Mouse (Mus musculus) cerebellum, adult 9-11 months (tissue): ENCODE measurements around the gene Ptpn21.

Experiments
- DNase-seq: peaks from one replicate; pipeline ENCODE4 v3.0.0; 2022

The Ptpn21 gene

DNA sequence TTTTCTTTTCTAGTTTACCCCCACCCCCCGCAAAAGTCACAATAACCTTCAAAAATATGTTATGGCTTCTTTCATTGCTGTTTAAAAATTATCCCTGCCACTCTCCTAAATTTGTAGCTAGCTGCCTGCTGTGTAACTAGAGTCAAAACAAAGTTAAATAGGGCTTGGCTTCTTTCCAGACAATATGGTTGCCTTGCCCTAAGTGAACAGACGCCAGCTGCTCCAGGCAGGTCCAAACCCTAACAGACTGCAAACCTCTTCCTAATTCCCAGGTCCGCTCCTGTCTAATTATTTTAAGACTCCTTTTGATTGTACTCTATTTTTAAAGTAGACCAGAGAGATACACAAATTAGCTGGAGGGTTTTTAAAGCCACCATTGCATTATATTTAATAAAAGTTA is 16.6 kb downstream of the Ptpn21 start:
- peak; percentile 74 for DNase-seq

DNA sequence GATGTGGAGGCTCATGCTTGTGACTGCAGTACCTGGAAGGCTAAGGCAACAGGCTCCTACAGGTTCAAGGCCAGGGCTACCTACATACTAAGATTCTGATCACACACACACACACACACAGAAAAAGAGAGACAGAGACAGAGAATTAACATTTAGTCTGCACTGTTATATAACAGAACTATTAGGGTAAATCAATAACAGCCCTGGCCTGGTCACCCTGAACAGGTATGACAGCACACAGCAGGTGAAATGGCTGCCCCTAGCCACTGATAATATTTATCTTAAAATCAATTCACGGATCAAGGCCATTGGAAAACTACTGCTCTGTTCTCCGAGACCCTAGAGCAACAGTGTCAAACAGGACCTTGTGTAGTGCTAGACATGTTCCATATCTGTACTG is 21.1 kb downstream of the Ptpn21 start:
- DNase-seq: no peak

DNA sequence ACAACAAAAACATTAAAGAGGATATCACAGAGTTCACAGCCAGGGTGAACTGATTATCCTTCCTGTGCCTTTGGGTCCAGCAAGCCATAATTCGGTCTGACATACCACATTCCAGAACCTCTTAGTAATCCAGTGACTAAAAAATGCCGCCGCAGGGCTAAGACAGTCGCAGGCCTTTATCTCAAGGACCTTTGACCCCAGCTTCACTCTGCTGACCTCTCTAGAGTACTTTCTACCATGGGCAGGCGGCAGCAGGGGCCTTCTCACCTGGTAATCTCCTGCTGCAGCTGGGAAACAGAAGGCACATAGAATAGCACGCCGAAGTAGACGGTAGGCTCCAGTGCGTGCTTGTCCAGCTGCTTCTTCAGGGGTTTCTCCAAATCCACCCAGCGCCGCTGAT is 22.4 kb downstream of the Ptpn21 start:
- DNase-seq: no peak

DNA sequence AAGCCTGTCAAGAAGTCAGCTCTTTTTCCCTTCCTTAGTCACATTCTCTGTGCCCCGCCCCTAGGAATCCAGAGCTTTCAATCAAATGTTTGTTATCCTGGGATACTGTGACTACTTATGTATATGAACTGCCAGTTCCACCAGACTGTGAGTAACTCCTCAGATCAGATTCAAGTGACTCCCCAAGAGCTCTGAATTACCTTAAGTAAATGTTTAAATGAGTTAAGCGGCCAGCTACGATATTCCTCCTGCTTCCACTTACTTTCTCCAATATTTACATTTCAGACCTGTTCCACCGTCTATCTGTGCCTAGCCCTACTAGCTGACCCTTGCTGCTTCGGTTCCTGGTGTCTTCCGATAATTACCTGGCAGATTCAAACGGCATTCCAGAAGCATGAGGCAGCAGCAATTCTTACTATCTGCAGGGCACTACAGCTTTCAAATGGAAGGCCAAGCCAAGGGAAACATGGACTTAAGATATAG is 23.5 kb downstream of the Ptpn21 start:
- no peak for DNase-seq

DNA sequence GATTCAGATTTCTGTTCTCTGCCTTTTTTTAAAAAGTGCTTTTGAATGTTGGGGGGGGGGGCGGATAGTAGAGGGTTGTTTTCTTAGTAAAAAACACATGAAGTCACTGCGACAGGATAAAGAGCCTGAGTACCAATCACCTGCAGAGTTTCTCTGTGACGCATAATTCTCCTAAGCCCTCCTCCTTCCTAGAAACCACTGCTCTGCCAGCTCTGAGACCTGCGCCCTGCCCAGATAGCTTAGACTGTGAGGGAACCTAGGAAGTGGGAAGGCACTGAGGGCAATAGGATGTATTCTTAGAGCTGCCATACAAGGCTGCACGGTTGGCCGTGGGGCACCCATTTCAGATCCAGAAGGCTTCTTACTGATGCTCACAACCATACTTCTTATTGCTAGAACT is 24.4 kb downstream of the Ptpn21 start:
- no peak for DNase-seq

DNA sequence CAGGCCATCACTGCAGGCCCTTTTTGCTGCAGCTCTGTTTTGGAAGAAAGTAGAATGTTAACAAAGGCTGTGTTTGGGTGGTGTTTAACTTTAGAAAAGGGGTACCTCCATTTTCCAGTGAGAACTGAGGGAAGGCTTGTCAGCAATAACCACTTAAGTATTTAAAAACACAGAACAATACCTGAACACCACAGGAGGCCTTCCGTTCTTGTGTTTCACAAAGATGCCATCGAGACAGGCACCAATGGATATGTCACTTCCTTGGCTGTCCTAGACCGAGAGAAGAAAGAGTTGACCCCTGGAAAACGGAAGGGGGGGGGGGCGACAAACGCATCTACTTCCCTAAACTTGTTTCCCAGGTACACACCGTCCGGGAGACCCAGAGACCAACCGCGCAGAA is 33.2 kb downstream of the Ptpn21 start:
- DNase-seq: no peak

DNA sequence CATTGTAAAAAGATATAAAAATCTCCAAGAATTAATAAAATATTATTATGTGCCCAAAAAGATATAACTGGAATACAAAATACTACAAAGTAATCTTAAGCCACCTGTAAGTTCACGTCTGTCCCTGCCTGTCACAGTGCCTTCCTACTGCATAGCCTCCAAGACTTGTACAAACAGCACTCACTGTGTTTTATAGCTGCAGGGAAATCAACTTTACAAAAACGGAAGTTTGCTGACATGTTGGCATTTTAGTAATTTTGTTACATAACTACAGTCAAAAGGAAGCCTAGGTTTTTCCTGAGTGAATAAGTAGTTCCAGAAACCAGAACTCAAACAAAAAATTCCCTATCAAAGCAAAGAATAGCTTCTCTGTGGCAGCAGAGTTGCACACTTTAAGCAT is 33.7 kb downstream of the Ptpn21 start:
- no peak for DNase-seq

DNA sequence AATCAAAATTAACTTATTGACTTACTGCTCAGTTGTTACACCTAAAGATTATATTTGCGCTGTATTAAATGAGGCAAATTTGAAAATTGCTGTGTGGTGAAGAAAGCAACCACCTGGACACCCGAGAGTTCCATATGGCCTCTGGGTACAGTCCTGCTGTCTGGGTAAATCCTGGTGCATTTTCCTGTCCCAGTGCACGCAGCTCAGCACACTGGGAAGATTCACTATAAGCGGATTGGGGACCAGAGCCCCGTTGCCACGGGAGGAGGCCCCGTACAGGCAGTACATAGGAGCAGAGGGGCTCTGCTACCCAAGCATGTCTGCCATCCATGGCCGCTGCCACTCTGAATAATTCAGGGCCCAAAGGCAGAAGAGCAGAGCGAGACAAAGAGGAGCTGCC is 35.6 kb downstream of the Ptpn21 start:
- DNase-seq: peak; percentile 78

DNA sequence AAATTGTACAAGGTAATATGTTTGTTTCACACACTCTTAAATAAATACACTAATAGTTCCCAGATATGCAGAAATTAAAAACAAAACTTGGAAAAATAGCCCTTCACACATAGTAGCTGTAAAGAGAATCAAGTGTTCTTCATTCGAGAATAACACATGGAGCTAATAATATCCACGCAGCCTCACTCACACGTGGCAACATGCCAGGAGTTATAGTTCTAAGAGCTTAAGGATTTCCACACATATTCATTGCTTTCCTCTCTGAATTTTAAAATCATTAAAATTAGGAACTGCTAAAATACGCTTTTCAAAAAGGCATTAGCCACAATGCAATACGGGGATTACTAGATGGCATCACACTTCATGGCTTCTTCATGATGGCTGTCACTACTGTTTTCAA is 40.0 kb downstream of the Ptpn21 start:
- DNase-seq: no peak

DNA sequence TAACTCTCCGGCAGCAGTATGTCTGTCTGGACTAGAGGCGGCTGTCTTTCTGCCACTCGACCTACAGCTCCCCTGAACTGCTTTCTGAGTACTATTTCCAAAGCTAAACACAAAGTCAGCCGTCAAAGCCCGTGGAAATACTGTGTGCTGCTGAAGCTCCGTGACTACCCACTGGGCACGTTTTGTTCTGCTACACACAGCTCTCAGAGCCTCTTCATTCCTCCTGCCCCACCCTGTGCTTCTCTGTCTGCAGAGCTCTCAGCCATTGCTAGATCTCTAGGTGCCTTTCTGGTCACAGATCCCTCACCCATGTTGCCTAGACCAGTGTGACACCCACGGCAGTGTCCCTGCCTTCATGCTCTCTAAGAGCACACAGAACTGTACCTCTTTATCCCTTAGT is 47.0 kb downstream of the Ptpn21 start:
- no peak for DNase-seq

DNA sequence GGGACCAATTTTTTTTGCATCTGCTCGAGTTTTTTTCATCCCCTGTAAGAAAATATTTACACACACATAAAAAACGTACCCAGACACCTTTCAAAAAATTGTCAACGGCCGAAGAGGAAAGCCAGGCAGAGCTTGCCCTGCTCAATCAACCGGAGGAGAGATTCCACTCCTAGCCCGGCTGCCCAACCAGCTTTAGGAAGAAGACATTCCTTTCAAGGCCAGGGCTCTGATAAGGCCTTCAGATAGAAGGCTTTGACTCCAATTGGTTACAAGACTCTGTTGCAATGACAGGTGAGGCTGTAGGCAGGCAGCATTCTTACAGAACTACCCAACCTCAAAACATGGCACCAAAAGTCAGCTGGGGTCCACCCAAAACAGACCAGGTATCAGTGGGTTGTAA is 53.6 kb downstream of the Ptpn21 start:
- no peak for DNase-seq

DNA sequence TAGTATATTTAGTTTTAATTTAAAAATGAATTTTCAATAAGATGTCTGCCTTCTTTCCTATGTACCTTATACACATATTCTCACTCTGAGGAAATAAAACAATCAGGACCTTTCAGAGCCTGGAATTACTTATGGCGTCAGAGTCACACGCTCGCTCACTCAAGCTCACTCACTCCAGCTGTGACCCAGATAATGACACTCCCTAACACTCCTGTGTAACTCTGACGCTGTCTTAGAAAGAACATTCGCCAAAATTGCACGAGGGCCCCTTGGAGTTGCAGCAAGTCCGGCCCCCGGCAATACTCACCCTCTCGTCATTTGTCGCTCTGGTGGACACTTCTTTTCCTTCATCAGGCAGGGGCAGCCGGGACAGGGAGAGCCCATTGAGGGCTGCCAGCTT is 54.0 kb downstream of the Ptpn21 start:
- no peak for DNase-seq

DNA sequence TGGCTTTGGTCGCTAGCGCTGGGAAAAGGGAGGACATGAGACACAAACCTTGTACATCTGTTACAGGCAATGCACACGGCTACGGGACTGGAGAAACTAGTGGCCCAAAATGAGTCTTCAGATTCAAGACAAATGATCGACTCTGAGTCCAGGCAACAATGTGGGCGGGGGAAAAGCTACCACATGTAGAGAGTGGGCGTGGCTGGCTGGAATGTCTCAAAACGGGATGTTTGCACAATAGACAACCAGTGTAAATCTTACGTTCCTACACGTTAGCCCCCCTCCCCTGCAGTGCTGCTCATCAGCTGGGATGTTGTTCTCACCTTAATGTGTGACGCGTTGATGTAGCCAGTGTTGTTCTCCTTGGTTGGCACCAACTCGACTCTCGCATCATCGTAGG is 55.0 kb downstream of the Ptpn21 start:
- no peak for DNase-seq

DNA sequence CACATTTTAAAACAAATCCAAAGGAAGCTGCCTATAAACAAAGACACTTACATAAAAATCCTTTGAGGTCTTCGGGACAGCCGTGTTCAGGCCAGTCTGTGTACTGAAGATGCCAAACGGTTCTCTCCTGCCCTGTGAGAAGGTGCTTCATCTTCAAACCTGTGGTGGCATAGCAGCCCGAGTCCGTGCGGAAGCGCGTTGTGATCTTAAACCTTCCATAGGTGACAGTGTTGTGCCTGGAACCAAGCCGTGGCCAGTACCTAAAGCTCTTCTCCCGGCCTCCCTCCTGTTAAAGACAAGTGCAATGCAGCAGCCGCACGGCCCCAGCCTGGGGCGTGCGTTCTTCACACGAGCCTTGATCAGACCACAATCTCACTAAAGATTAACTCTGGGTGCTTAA is 57.3 kb downstream of the Ptpn21 start:
- DNase-seq: no peak

DNA sequence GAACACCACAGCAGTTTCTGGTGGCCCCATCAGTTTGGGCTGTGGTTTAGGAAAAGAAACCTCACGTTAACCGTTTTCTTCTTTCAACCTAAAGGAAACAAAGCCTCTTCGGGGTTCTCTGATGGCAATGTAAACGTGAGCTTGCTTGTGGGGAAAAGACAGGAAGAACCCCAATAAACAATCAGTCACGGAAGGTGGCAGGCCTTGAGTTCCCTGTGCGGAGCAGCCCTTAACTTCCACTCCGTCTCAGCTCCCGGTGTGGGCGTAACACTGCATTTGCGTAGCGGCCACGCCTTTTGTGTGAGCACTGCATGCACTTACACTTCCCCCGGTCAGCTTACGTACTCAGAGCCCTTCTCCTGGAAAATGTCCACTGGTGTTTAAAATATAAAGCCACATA is 59.9 kb downstream of the Ptpn21 start:
- DNase-seq: no peak

DNA sequence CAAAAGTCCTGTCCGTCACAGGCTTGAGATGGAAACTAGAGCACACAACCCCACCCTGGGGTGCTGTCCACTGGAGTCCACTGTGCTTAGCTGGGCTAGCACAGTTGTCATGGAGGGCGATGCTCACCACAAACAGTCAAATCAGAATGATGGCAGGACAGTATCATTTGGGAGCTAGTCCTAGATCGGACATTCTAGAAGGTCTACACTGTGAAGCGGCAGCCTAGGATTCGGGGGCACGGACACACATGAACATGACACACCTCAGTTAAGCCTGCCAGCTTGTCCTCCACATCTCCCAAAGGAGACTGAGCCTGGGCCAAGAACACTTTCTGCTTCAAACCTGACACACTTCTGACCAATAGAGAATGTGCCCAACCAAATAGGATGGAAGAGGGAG is 60.3 kb downstream of the Ptpn21 start:
- no peak for DNase-seq

DNA sequence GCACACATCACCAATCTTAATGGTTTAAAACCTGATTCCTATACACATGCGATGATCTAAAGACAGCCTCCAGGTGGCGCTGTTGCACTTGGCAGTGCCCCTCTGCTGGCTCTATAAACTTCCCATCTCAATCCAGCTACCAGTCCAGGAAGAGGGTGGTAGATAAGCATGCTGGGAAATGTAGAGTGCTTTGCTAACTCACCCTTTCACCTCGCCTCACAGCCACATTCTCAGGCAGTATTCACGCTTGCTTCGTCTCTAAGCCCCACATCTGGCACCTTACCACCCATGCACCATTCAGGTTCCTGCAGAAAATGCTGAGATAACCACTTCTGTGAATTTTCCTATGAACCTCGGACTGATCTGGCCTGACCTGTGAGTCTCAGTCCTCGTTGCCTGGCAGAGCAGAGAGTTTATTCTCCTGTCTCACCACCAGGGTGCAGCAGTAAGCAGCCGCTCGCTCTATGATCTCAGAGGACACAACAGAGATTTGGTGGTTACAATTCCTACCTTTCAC is 62.5 kb downstream of the Ptpn21 start:
- peak; percentile 80 for DNase-seq

DNA sequence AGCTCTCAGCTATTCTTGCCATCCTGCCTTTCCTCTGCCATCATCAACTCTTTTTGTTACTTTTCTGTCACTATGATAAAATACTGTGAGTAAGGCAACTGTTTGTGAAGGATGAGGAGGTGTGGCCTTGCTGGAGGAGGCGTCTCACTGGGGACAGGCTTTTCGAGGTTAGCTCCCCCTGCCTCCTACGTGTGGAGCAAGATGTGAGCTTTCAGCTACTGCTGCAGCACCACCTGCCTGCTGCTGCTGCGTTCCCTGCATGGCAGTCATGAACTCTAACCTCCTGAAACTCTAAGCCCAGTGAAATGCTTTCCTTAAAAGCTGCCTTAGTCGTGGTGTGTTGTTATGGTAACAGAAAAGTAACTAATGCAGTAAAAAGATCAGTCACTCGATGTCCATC is 63.3 kb downstream of the Ptpn21 start:
- no peak for DNase-seq

DNA sequence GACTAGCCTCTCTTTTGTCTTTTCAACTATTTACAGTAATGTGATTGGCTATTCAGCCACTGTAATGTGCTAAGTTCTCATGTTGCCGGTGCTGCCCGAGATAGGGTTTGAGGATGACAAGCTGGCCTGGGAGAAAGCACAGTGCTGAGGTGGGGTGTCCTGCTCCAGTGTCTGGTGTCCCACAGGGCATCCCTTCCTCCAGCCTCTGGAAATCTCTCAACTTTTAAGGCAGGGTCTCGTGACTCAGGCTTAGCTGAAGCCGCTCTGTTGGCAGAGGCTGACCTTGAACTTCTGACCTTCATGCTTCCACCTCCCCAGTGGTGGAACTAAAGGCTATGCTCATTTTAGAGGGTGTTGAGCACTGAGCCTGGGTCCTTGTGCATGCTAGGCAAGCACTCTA is 66.8 kb downstream of the Ptpn21 start:
- DNase-seq: peak; percentile 39

DNA sequence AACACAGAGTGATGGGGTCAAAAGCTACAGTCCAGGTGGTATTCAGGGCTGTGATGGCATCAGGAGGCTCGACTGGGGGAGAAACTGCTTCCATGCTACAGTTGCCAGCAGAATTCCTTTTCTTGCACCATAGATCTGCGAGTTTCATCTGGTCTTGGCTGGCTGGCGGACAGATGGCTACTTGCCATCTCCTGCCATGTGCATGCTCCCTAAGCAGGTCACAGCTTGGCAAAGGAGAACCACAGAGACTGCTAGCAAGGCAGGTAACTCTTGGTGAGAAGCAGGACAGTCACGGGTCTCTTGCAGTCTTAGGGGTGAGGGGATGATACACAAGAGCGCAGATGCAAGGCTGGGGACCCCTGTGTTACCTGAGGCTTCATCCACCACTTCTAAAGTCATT is 67.3 kb downstream of the Ptpn21 start:
- peak; percentile 91 for DNase-seq

DNA sequence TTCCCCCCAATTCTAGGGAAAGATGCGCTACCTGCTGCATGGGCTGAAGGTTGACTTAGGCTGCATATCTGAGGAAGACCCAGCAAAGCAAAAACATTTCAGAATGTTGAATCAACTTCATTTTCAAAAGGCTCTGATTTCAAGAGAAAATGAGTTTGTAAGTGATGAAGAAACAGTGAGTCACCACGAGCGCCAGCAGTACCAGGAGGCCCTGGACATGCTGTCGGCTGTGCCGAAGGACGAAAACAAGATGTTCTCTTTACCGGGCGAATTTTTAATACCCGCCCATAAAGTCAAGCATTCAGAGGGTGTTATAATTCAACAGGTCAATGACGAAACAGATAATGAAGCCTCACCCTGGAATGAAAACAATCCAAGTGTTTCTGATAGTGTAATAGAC is 68.1 kb downstream of the Ptpn21 start:
- no peak for DNase-seq

DNA sequence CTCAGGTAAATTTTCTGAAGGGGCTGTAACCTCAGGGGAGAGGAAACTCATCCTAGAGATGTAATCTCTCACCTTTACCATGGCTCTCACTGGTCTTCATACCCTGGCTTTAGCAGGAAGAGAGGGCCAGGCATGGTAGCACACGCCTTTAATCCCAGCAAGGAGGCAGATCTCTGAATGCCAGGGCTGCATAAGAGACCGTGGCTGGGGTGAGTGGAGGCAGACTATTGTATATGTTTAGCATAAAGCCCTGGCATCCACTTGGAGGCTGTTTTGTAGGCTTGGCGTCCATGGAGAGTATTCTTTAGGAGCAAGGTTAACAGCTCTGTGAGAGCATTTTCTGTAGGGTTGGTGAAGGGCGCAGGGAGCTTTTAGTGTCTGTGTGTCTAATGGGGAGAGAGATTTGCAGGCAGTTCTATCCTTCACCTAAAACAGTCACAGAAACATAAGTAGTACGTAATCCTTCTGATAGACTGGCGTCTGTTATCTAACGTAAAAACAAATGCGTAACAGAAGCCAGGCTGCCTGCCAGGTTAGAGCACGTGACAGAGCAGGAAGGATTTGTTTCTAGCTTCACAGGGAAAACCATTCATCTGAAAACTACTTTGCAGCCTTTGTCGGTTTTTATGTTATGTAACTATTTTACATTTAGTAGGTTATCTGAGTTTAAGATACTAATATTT is 68.9 kb downstream of the Ptpn21 start:
- DNase-seq: peak; percentile 56

DNA sequence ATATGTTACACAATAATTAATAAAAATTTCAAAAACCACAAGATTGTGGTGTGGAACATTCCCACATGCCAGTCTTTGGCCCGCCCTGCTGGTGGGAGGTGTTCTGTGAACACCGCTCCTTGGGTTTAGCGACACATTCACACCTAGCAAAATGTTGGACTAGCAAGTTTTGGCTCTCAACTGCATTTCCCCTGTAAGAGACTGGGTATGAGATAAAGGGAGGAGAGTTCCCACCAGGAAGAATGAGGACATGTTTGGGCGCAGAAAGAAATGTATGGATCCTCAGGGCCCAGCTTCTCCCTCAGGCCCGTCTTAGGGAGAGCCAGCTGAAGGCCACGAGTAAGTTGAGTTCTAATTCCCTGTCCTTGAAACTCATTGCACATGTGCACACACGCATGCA is 74.6 kb downstream of the Ptpn21 start:
- no peak for DNase-seq

DNA sequence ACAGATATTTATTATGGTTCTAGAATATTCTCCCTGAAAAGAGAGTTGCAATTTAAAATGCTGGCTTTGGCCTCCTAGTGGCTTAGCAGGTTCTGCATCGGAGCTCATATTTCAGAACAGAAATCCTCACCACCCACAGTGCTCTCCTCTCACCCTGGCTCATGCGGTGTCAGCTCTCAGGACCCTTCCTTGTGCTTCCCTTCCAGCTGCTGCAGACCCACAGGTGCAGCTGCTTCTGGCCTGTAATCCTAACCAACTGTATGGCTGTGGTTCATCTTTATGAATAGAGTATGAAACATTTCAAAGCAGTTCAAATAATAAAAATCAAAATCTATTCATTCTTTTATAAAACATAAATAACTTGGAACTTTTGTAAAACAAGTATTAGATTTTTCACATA is 80.3 kb downstream of the Ptpn21 start:
- no peak for DNase-seq

DNA sequence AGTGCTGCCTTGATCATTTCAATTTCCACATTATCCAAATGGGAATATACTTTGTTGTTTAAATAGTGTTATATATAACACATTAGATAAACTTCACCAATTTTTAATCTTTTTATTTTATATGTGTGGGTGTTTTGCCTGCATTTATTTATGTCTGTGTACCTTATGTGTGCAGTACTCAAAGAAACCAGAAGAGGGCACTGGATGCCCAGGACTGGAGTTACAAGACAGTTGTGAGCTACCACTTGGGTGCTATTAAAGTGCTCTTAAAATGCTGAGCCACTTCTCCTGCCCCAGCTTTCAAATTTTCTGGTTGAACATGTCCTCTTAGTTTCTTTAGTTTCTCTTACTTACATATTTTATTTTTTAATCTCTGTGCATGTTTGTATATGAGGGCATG is 92.4 kb downstream of the Ptpn21 start:
- no peak for DNase-seq
